Mouse (Mus musculus): ENCODE results near the gene Sfxn3.

Sfxn3 gene

GRCm38 (mm10) chr19:45075323-45076035 lies 28.2 kb downstream of the Sfxn3 start:
- no peak for DNase-seq (ENCODE audit: low spot score)

- no peak for DNase-seq (ENCODE audit: low spot score)
These were observed 28.8 kb downstream of the Sfxn3 start for GRCm38 (mm10) chr19:45076036-45076575.

DNA sequence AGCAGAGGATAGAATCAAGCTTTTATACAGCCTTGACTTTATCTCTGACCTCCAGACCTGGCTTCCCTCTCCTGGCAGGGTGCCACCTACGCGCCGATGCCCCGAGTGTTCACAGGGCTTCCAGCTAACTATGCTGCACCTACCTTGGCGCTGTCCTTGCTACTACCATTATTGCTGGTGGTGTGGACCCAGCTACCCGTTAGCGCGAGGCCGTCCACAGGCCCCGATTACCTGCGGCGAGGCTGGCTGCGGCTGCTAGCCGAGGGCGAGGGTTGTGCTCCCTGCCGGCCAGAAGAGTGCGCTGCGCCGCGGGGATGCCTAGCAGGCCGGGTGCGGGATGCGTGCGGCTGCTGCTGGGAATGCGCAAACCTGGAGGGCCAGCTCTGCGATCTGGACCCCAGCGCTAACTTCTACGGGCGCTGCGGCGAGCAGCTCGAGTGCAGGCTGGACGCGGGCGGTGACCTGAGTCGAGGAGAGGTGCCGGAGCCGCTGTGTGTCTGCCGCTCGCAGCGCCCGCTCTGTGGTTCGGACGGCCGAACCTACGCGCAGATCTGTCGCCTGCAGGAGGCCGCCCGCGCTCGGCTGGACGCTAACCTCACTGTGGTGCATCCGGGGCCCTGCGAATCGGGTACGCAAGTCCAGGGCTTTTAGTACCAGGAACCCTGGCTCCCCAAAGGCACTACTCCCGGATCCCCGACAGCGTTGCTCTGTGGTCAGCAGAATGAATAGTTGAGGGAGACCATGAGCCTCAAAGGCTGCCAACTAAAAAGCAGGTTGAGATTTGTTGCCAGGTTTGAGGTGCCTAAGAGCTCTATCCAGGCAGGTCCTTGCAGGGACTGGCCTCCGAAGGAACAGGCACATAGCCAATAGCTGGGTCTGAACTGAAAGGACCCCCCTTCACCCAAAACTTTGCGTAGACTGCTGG lies 29.5 kb downstream of the Sfxn3 start:
- no peak for DNase-seq (ENCODE audit: low spot score)

DNA sequence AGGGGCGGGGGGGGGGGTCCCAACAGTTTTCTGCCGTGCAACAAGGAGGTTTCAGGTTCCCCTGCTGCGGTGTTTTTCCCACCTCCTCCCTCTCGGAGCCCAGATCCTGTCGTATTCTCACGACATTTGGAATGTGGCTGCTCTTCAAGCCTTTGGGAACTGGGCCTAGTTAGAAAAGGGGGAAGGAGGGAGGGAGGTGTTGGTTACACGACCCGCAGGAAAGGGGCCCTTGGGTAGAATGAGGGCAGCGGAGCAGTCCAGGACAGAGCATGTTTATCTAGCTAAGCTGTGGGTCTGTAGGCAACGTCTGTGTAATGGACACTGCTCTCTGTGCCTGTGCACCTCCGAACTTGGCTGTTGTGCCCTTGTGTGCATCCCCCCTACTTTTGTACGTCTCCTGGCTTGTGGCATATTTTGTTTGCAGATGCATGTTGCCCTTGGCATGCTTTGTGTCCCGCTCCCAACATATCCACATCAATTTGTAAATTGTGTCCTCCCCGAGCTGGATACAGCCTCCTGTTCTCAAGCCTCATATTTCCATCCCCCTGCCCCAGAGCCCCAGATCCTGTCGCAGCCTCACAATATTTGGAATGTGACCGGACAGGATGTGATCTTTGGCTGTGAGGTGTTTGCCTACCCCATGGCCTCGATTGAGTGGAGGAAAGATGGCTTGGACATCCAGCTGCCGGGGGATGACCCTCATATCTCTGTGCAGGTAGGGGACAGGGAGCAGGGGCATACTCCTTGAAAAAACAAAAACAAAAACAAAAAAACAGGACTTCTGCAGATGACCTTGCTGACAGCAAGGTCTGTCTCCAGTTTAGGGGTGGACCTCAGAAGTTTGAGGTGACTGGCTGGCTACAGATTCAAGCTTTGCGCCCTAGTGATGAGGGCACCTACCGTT lies 30.7 kb downstream of the Sfxn3 start:
- DNase-seq (ENCODE audit: low spot score), result no peak

- DNase-seq (ENCODE audit: low spot score), result no peak
These were observed 31.9 kb downstream of the Sfxn3 start for GRCm38 (mm10) chr19:45078971-45079764.

DNA sequence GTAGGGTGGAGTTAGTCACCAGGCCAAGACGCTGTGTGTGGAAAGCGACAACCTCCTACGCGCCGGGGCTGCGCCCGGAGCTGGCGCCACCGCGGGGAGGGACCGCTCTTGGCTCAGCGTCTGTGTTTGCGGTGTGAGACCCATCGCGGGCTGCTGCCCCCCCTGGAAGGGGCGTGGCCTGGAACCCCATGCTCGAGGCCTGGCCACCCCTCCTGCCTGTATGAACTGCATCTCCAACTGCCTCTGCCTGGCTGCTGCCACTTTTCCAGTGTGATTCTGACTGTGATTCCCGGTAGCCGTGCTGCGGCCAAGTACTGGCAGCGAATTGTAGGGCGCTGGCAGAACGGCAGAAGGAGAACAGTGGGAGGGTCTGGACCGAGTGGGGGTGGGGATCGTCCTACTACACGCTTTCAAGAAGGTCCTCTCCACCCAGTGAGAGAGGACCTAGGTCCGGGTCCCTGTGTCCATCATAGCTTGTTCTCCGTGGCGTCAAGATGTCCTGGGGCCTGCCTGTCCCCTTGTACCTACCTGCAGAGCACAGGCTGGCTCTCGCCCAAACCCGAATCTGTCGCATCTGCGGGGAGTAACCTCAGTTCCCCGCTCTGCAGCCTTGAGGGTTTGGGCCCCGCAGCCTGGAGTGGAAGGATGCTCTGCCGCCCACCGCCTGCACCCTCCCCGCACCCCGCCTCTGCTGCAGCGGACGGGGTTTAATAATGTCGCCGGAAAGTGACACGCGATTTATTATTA lies 32.6 kb downstream of the Sfxn3 start:
- peak; percentile 35 for DNase-seq (ENCODE audit: low spot score)

- DNase-seq (ENCODE audit: low spot score), result no peak
These were observed 33.4 kb downstream of the Sfxn3 start for GRCm38 (mm10) chr19:45080711-45081110.

- DNase-seq (ENCODE audit: low spot score), result peak; percentile 68
These were observed 34.0 kb downstream of the Sfxn3 start for GRCm38 (mm10) chr19:45081279-45081678.

DNA sequence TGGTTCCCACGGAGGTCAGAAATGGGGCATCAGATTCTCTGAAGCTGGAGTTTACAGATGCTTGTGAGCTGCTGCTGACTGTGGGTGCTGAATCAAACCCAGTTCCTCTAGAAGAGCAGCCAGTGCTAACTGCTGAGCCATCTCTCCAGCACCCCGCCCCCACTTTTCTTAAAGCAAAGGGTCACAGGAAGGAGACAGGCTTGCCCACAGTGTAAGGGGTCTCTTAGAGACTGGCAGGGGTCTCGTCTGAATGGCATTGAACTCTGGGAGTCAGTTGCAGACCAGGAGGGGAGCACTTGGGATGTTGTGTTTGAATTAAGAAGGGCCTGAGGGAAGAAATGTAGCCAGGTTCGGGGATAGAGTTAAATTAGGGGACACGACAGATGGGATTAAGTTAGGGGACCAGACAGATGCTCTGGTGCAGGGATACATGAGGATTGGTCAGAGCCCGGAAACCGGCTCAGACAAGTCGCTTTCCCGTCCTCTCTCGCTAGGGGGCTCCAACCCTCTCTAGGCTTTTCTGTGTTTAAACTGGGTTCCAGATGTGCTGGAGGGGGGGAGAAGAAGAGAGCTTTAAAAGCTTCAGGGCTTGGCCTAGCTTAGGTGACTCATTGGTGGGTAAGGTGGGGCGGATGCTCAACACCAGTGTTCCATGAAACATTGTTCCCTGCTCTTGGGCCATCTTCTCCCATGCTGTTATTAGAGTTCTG lies 34.7 kb downstream of the Sfxn3 start:
- peak; percentile 36 for DNase-seq (ENCODE audit: low spot score)

DNA sequence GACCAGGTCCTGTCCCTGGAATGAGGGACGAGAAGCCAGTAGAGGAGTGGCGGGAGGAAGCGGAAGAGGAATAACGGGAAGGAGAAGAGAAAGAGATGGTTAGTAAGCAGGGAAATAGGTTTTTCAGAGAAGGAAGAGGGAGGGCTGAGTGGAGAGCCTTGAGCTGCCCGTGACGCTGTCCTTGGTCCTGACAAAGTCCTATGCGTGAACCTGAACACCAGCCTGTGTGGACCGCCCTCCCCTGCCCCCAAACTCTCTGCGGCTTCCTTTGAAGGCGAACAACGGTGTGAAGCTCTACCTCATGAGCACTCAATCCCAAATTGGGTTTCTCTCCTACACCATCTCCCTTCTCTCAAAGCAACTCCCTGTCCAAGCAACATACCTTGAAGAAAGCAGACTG lies 50.6 kb downstream of the Sfxn3 start:
- no peak for DNase-seq (ENCODE audit: low spot score)

- no peak for DNase-seq (ENCODE audit: low spot score)
These were observed 53.4 kb downstream of the Sfxn3 start for GRCm38 (mm10) chr19:45100486-45101270.

DNA sequence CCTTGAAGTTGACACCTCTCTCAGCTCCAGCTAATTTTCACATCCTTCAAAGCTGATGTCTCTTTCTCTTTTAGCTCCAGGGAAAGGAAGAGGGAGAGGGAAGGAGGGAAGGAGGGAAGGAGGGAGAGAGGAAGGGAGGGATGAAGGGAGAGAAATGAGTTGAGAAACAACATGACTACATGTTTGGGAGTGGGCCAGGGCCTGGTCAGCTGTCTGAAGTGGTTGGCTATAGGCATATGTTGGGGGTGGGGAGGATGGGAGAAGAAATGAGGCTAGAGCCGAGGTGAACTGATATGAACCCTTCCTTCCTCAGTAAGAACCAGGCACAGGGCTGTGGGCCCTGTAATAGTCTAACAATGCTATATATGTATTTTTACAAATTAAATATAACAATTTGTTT lies 58.3 kb downstream of the Sfxn3 start:
- DNase-seq (ENCODE audit: low spot score), result no peak

All from layer of hippocampus, adult 11-12 months (tissue).